In genomic region chr3:108588446-108588845, GRCm38 (mm10) we compare ENCODE assay signal across 28 mouse cellular contexts. TPM values are rescaled to one million over a fixed set of nuclear protein-coding genes. Genes with fewer than 3 reads are reported as not detected.
DNase-seq lines count a peak whose midpoint lies in the region; ATAC-seq and TF ChIP-seq lines count a peak whose summit lies in the region.
"Had no signal": no experiment of that assay in that cellular context is flagged by ENCODE, and none has a peak within 500 bp of the region (broad histone marks: within the 10 kb centered on the region; RNA-seq: fewer than 3 reads in every experiment).

No protein-coding gene starts in this region.

- H3K9ac ChIP-seq in midbrain, embryonic 14.5 days (replicated peaks; ENCODE audit: low read length): no peak overlapping the region
- no peak overlapping the region for H3K9ac ChIP-seq in midbrain, embryonic 11.5 days (ENCODE audit: low read length)
- H3K9ac ChIP-seq in MEL (ENCODE audit: control insufficient read depth, low read depth, low read length, poor library complexity, severe bottlenecking): no peak overlapping the region
- H3K9ac ChIP-seq: embryonic facial prominence, embryonic 13.5 days; heart, embryonic 15.5 days; liver, embryonic 13.5 days had no signal

- no peak for TF ChIP-seq EP300 in MEL (IDR thresholded peaks at IDR 0.05; ENCODE audit: low read depth in 1 of 2, low read length in 2 of 2)

- no peak overlapping the region for H3K4me2 ChIP-seq in midbrain, embryonic 14.5 days (ENCODE audit: low read length)
- no peak overlapping the region for H3K4me2 ChIP-seq in midbrain, embryonic 11.5 days
- H3K4me2 ChIP-seq: embryonic facial prominence, embryonic 13.5 days; heart, embryonic 15.5 days; liver, embryonic 13.5 days had no signal

- no peaks in the 10 kb centered on the region for H3K27me3 ChIP-seq in midbrain, embryonic 14.5 days (ENCODE audit: control insufficient read depth, insufficient read depth, low read length)
- no peaks in the 10 kb centered on the region for H3K27me3 ChIP-seq in midbrain, embryonic 11.5 days (ENCODE audit: control insufficient read depth, insufficient read depth, low read length)
- no peaks in the 10 kb centered on the region for H3K27me3 ChIP-seq in MEL (ENCODE audit: control insufficient read depth in 1 of 2, insufficient read depth in 2 of 2, low read length in 2 of 2)
- H3K27me3 ChIP-seq: embryonic facial prominence, embryonic 13.5 days; heart, embryonic 15.5 days had no signal

- TF ChIP-seq POLR2A in MEL (IDR thresholded peaks at IDR 0.05; ENCODE audit: control insufficient read depth in 1 of 2, insufficient read depth in 1 of 2, low read depth in 1 of 2, low read length in 2 of 2, poor library complexity in 1 of 2): no peak

- intact Hi-C loops in heart, postnatal 14 days (cut with DNase I): no loop called here

- DNase-seq in heart, adult 11 months: peak; percentile 60
- DNase-seq in heart, postnatal 14 days: no peak
- DNase-seq in midbrain, embryonic 14.5 days: peak; percentile 27
- no peak for DNase-seq in midbrain, embryonic 11.5 days (ENCODE audit: low spot score, missing footprints)
- peak; percentile 34 for DNase-seq in MEL (ENCODE audit: low read depth, low spot score)
- DNase-seq in ovary, postnatal 10 days (ENCODE audit: low spot score): no peak
- DNase-seq in cerebellum, postnatal 25 days: no peak
- DNase-seq: adrenal gland, adult 2 months; B cell, adult 2 months; cerebellum, adult 11-12 months; cerebellum, postnatal 14 days; embryo, embryonic 11 days; gastrocnemius, adult 2 months; heart, postnatal 4 days; kidney, adult 18-20 months; kidney, postnatal 4 days; liver, embryonic 13.5 days; lung, adult 2 months; lung, postnatal 14 days; thymus, postnatal 14 days had no signal

- ATAC-seq in midbrain, embryonic 14.5 days (ENCODE audit: low FRiP score, low TSS enrichment): no peak
- ATAC-seq in midbrain, embryonic 11.5 days (ENCODE audit: low FRiP score): no peak
- ATAC-seq: inflammation-experienced regulatory T-cells, adult 6 months had no signal

- H3K9me3 ChIP-seq in midbrain, embryonic 14.5 days (ENCODE audit: control insufficient read depth, low read length): no peaks in the 10 kb centered on the region
- H3K9me3 ChIP-seq in midbrain, embryonic 11.5 days (ENCODE audit: control insufficient read depth, low read length): no peaks in the 10 kb centered on the region
- no peaks in the 10 kb centered on the region for H3K9me3 ChIP-seq in MEL (replicated peaks; ENCODE audit: insufficient read depth, low read length)
- H3K9me3 ChIP-seq: embryonic facial prominence, embryonic 13.5 days; heart, embryonic 15.5 days; liver, embryonic 13.5 days had no signal

- TF ChIP-seq CTCF in MEL (IDR thresholded peaks at IDR 0.05 in 2 of 3, conservative IDR thresholded peaks at IDR 0.05 in 1 of 3; ENCODE audit: control insufficient read depth in 1 of 3, insufficient read depth in 1 of 3, low read depth in 2 of 3, low read length in 3 of 3, poor library complexity in 1 of 3, severe bottlenecking in 1 of 3): no peak

- H3K4me3 ChIP-seq in midbrain, embryonic 14.5 days (replicated peaks; ENCODE audit: low read depth, low read length): no peak overlapping the region
- H3K4me3 ChIP-seq in midbrain, embryonic 11.5 days (ENCODE audit: low read depth, low read length): no peak overlapping the region
- H3K4me3 ChIP-seq in MEL (ENCODE audit: control insufficient read depth in 1 of 2, insufficient read depth in 1 of 2, low read depth in 2 of 2, low read length in 2 of 2): no peak overlapping the region
- H3K4me3 ChIP-seq: embryonic facial prominence, embryonic 13.5 days; erythroblast, embryonic 14.5 days; gastrocnemius, adult 2 months; heart, embryonic 15.5 days; liver, embryonic 13.5 days had no signal

- no peak overlapping the region for H3K27ac ChIP-seq in midbrain, embryonic 14.5 days (replicated peaks; ENCODE audit: low read depth, low read length)
- H3K27ac ChIP-seq in midbrain, embryonic 11.5 days (ENCODE audit: low read depth, low read length): no peak overlapping the region
- no peak overlapping the region for H3K27ac ChIP-seq in MEL (ENCODE audit: control insufficient read depth, low read depth, low read length)
- H3K27ac ChIP-seq: embryonic facial prominence, embryonic 13.5 days; gastrocnemius, adult 2 months; heart, embryonic 15.5 days; liver, embryonic 13.5 days had no signal

- 30% methylated on average over 2 of the region's 2 CpGs for WGBS in midbrain, embryonic 14.5 days
- WGBS in midbrain, embryonic 11.5 days: 24% methylated on average over 2 of the region's 2 CpGs

- H3K79me2 ChIP-seq in MEL (ENCODE audit: control insufficient read depth, insufficient read depth, low read length, poor library complexity): peaks cover 2% of the 10 kb centered on the region; the same call in 1 of the 2 replicates

- TF ChIP-seq RAD21 in MEL (IDR thresholded peaks at IDR 0.05; ENCODE audit: low read depth, low read length): no peak

- H3K36me3 ChIP-seq in midbrain, embryonic 14.5 days (ENCODE audit: control insufficient read depth, insufficient read depth, low read length): no peaks in the 10 kb centered on the region
- H3K36me3 ChIP-seq in midbrain, embryonic 11.5 days (ENCODE audit: control insufficient read depth, insufficient read depth, low read length): no peaks in the 10 kb centered on the region
- H3K36me3 ChIP-seq in MEL (ENCODE audit: control insufficient read depth in 1 of 2, insufficient read depth in 2 of 2, low read length in 2 of 2): peaks cover 0 to 6% of the 10 kb centered on the region in 2 experiments; a peak in 2 of 4 replicates
- H3K36me3 ChIP-seq: embryonic facial prominence, embryonic 13.5 days; heart, embryonic 15.5 days; liver, embryonic 13.5 days had no signal

- peaks cover 6% of the 10 kb centered on the region for H3K4me1 ChIP-seq in midbrain, embryonic 14.5 days (ENCODE audit: control insufficient read depth, insufficient read depth, low read length)
- H3K4me1 ChIP-seq in midbrain, embryonic 11.5 days (ENCODE audit: control insufficient read depth, insufficient read depth, low read length): no peaks in the 10 kb centered on the region; the same call in none of the 2 replicates
- peaks cover 4 to 13% of the 10 kb centered on the region in 2 experiments; a peak in 2 of 4 replicates for H3K4me1 ChIP-seq in MEL (ENCODE audit: control insufficient read depth in 1 of 2, insufficient read depth in 2 of 2, low read length in 2 of 2)

TF ChIP-seq in MEL, 35 proteins besides CTCF, POLR2A, EP300 and RAD21 (continues in another document):
- TF ChIP-seq MXI1 (IDR thresholded peaks at IDR 0.05; ENCODE audit: low read depth, low read length) (no peak), HCFC1 (IDR thresholded peaks at IDR 0.05; ENCODE audit: low read depth, low read length) (no peak), MAFK (IDR thresholded peaks at IDR 0.05; ENCODE audit: borderline replicate concordance, low read depth, low read length) (no peak), SMC3 (IDR thresholded peaks at IDR 0.05; ENCODE audit: low read depth, low read length) (no peak), MEF2A (IDR thresholded peaks at IDR 0.05; ENCODE audit: extremely low read depth, insufficient replicate concordance, low read depth, low read length, poor library complexity, severe bottlenecking) (no peak), TBP (IDR thresholded peaks at IDR 0.05; ENCODE audit: low read depth, low read length) (no peak), ZMIZ1 (IDR thresholded peaks at IDR 0.05; ENCODE audit: low read depth, low read length) (no peak), BHLHE40 (IDR thresholded peaks at IDR 0.05; ENCODE audit: borderline replicate concordance, low read depth, low read length) (no peak), MAX (IDR thresholded peaks at IDR 0.05; ENCODE audit: low read length) (no peak), NRF1 (IDR thresholded peaks at IDR 0.05; ENCODE audit: insufficient read depth, low read depth, low read length, poor library complexity, severe bottlenecking) (no peak)

RNA-seq across cellular contexts. Expression of gene Wdr47, which starts 2.6 kb away (rescaled TPM):
- 1 to 10 TPM; 8.9 to 9.0 TPM for total RNA-seq in heart, postnatal 14 days (2021)
- polyA plus RNA-seq in midbrain, embryonic 14.5 days (2014; fragmentation: Nextera tagmentation; extraction: Ambion mirVana): 83.3 and 123 TPM in 2 replicates
- 50.0 and 52.0 TPM in 2 replicates for polyA plus RNA-seq in midbrain, embryonic 11.5 days (2014; fragmentation: Nextera tagmentation; extraction: Ambion mirVana)
- 2.4 and 2.5 TPM in 2 replicates for total RNA-seq in MEL (2012; rRNA removed)
- 1 to 10 TPM in 1 of 2 experiments, not detected in 1; 3.8 TPM for polyA plus RNA-seq in MEL (2012; ENCODE audit: insufficient read depth in 1 of 2, insufficient read length in 2 of 2, low read depth in 1 of 2, low replicate concordance in 2 of 2, missing spikeins in 1 of 2)

RNA-seq across cellular contexts. Expression of gene Taf13, which starts 16.9 kb away (rescaled TPM):
- total RNA-seq in heart, postnatal 14 days (2021): 10 to 100 TPM; 17.3 to 17.8 TPM
- polyA plus RNA-seq in midbrain, embryonic 14.5 days (2014; fragmentation: Nextera tagmentation; extraction: Ambion mirVana): 63.4 and 63.6 TPM in 2 replicates
- polyA plus RNA-seq in midbrain, embryonic 11.5 days (2014; fragmentation: Nextera tagmentation; extraction: Ambion mirVana): 89.4 and 90.8 TPM in 2 replicates
- total RNA-seq in MEL (2012; rRNA removed): 5.4 and 6.5 TPM in 2 replicates
- polyA plus RNA-seq in MEL (2012; ENCODE audit: insufficient read depth in 1 of 2, insufficient read length in 2 of 2, low read depth in 1 of 2, low replicate concordance in 2 of 2, missing spikeins in 1 of 2): 1 to 10 TPM in 1 of 2 experiments, not detected in 1; 7.0 TPM
- polyA plus RNA-seq: erythroblast, embryonic 14.5 days had no signal

RNA-seq across cellular contexts. Expression of gene Tmem167b, which starts 26.2 kb away (rescaled TPM):
- total RNA-seq in heart, postnatal 14 days (2021): 10 to 100 TPM; 25.4 to 25.6 TPM
- polyA plus RNA-seq in midbrain, embryonic 14.5 days (2014; fragmentation: Nextera tagmentation; extraction: Ambion mirVana): 45.5 and 63.0 TPM in 2 replicates
- 57.2 and 66.8 TPM in 2 replicates for polyA plus RNA-seq in midbrain, embryonic 11.5 days (2014; fragmentation: Nextera tagmentation; extraction: Ambion mirVana)
- 15.1 and 20.8 TPM in 2 replicates for total RNA-seq in MEL (2012; rRNA removed)
- polyA plus RNA-seq in MEL (2012; ENCODE audit: insufficient read depth in 1 of 2, insufficient read length in 2 of 2, low read depth in 1 of 2, low replicate concordance in 2 of 2, missing spikeins in 1 of 2): 10 to 100 TPM in 1 of 2 experiments, not detected in 1; 15.9 TPM

RNA-seq across cellular contexts. Expression of gene 5330417C22Rik, which starts 52.1 kb away (rescaled TPM):
- total RNA-seq in heart, postnatal 14 days (2021): under 1 TPM; 0.24 to 0.81 TPM
- 18.8 and 21.8 TPM in 2 replicates for polyA plus RNA-seq in midbrain, embryonic 14.5 days (2014; fragmentation: Nextera tagmentation; extraction: Ambion mirVana)
- 2.7 and 2.9 TPM in 2 replicates for polyA plus RNA-seq in midbrain, embryonic 11.5 days (2014; fragmentation: Nextera tagmentation; extraction: Ambion mirVana)
- 0.08 and 0.29 TPM in 2 replicates for total RNA-seq in MEL (2012; rRNA removed)
- under 1 TPM in 1 of 2 experiments, not detected in 1; 0.31 TPM for polyA plus RNA-seq in MEL (2012; ENCODE audit: insufficient read depth in 1 of 2, insufficient read length in 2 of 2, low read depth in 1 of 2, low replicate concordance in 2 of 2, missing spikeins in 1 of 2)
- total RNA-seq: gastrocnemius, adult 2 months had no signal

RNA-seq across cellular contexts. Expression of gene 1700013F07Rik, which starts 54.5 kb away (rescaled TPM):
- not detected for total RNA-seq in heart, postnatal 14 days (2021)
- polyA plus RNA-seq in midbrain, embryonic 14.5 days (2014; fragmentation: Nextera tagmentation; extraction: Ambion mirVana): 1.6 and 1.9 TPM in 2 replicates
- 0.51 and 0.72 TPM in 2 replicates for polyA plus RNA-seq in midbrain, embryonic 11.5 days (2014; fragmentation: Nextera tagmentation; extraction: Ambion mirVana)
- total RNA-seq in MEL (2012; rRNA removed): not detected in 2 replicates
- polyA plus RNA-seq in MEL (2012; ENCODE audit: insufficient read depth in 1 of 2, insufficient read length in 2 of 2, low read depth in 1 of 2, low replicate concordance in 2 of 2, missing spikeins in 1 of 2): under 1 TPM in 1 of 2 experiments, not detected in 1; 0.17 TPM
- total RNA-seq: adrenal gland, adult 2 months; adrenal gland, postnatal 4 days; gastrocnemius, adult 2 months; gastrocnemius, postnatal 4 days; heart, postnatal 4 days; megakaryocyte, adult 5-6 weeks had no signal
- polyA plus RNA-seq: adrenal gland, adult 2 months; embryonic facial prominence, embryonic 13.5 days; erythroblast, embryonic 14.5 days; inflammation-experienced regulatory T-cells, adult 6 months; liver, embryonic 13.5 days; spleen, adult 2 months had no signal

Comparison
In these comparisons a context has a peak if more than half of its experiments do, and no peak if none do; other contexts are left out.
1. DNase-seq: peak in heart, adult 11 months (single experiment), midbrain, embryonic 14.5 days (single experiment) and MEL (single experiment); none in heart, postnatal 14 days (0 of 2), midbrain, embryonic 11.5 days (single experiment), ovary, postnatal 10 days (single experiment) and cerebellum, postnatal 25 days (0 of 2).
2. RNA of gene Wdr47, which starts 2.6 kb away (polyA plus RNA-seq): 83.3 to 123 TPM in midbrain, embryonic 14.5 days and 50.0 to 52.0 TPM in midbrain, embryonic 11.5 days; 3.8 TPM in MEL; every median in the first group is over 10 times any median in the second.